Mouse (Mus musculus) limb, embryonic 10.5 days (tissue): ENCODE data around the gene Lnx2. TPM values are rescaled to one million over a fixed set of nuclear protein-coding genes. Genes with fewer than 3 reads are reported as not detected.

Experiments
- DNase-seq: peaks from one replicate; pipeline ENCODE4 v3.0.0-alpha.2; 2017; ENCODE audit warnings: low spot score
- H3K27ac ChIP-seq: fragments of 300-500 bp; sonication (generic); 2 replicates; pipeline ENCODE4 v1.5.1; 2016; ENCODE audit warnings: mild to moderate bottlenecking
- H3K27me3 ChIP-seq: fragments of 300-500 bp; sonication (generic); 2 replicates; pipeline ENCODE4 v1.6.1; 2016; ENCODE audit warnings: low read depth, mild to moderate bottlenecking; ENCODE audit not compliant: poor library complexity, severe bottlenecking
- H3K36me3 ChIP-seq: fragments of 300-500 bp; sonication (generic); 2 replicates; pipeline ENCODE4 v1.6.1; 2016; ENCODE audit warnings: mild to moderate bottlenecking, moderate library complexity
- H3K4me1 ChIP-seq: fragments of 300-500 bp; sonication (generic); 2 replicates; pipeline ENCODE4 v1.6.1; 2016
- H3K4me3 ChIP-seq: fragments of 300-500 bp; sonication (generic); 2 replicates; pipeline ENCODE4 v1.5.1; 2016; ENCODE audit warnings: mild to moderate bottlenecking, moderate library complexity
- H3K9me3 ChIP-seq: fragments of 300-500 bp; sonication (generic); replicated peaks from 2 replicates; pipeline ENCODE4 v1.6.1; 2016; ENCODE audit warnings: mild to moderate bottlenecking
- WGBS: fragments of 180-500 bp; shearing (Covaris S2); methylation state at CpG from one replicate; pipeline ENCODE4 v1.1.7; 2016; 5-methylcytosine and 5-hydroxymethylcytosine counted together
- polyA plus RNA-seq: library from polyadenylated mRNA; unstranded; fragments of >200 nt; fragmentation: Nextera tagmentation; extraction: Ambion mirVana; gene quantifications from 2 replicates; pipeline ENCODE4 v1.2.1, GENCODE M21; 2016

Gene Lnx2
- polyA plus RNA-seq, 1 experiment from 2014 or later = 12.0 TPM

GRCm38 (mm10) chr5:147096586-147096985, 20.2 kb upstream of the Lnx2 start:
- H3K9me3 ChIP-seq = no peaks in the 10 kb centered on the region
- whole genome bisulfite sequencing = 96% methylated on average over 4 of the region's 4 CpGs
- H3K36me3 ChIP-seq = peaks cover 61% of the 10 kb centered on the region

GRCm38 (mm10) chr5:147094296-147094695, 17.9 kb upstream of the Lnx2 start:
- no peaks in the 10 kb centered on the region for H3K27me3 ChIP-seq
- 89% methylated on average over 6 of the region's 6 CpGs for WGBS
- no peaks in the 10 kb centered on the region for H3K9me3 ChIP-seq
- peaks cover 47% of the 10 kb centered on the region for H3K36me3 ChIP-seq
- H3K4me3 ChIP-seq = no peak overlapping the region
- no peak overlapping the region for H3K27ac ChIP-seq
- DNase-seq = no peak
- H3K4me1 ChIP-seq = no peaks in the 10 kb centered on the region; the same call in 1 of the 2 replicates

More at GRCm38 (mm10) chr5:147096586-147096985, 20.2 kb upstream of the Lnx2 start:
- Histone ChIP-seq H3K4me1 (no peaks in the 10 kb centered on the region), H3K27ac (no peak overlapping the region), H3K27me3 (no peaks in the 10 kb centered on the region), H3K4me3 (no peak overlapping the region)
- DNase-seq = no peak

- Histone ChIP-seq H3K27me3 (no peaks in the 10 kb centered on the region), H3K9me3 (no peaks in the 10 kb centered on the region), H3K27ac (no peak overlapping the region), H3K4me3 (no peak overlapping the region), H3K4me1 (peaks cover 3% of the 10 kb centered on the region; the same call in 1 of the 2 replicates), H3K36me3 (peaks cover 53% of the 10 kb centered on the region)
- 94% methylated on average over 7 of the region's 7 CpGs for WGBS
- no peak for DNase-seq
These were observed 16.1 kb upstream of the Lnx2 start for GRCm38 (mm10) chr5:147092448-147092847.

GRCm38 (mm10) chr5:147090256-147090963, 14.0 kb upstream of the Lnx2 start:
- Histone ChIP-seq H3K9me3 (no peaks in the 10 kb centered on the region), H3K4me1 (peaks cover 3% of the 10 kb centered on the region; the same call in 1 of the 2 replicates), H3K36me3 (peaks cover 47% of the 10 kb centered on the region), H3K27ac (no peak overlapping the region), H3K4me3 (no peak overlapping the region), H3K27me3 (no peaks in the 10 kb centered on the region)
- 77% methylated on average over 11 of the region's 11 CpGs for WGBS
- DNase-seq = no peak

GRCm38 (mm10) chr5:147089836-147090235, 13.4 kb upstream of the Lnx2 start:
- Histone ChIP-seq H3K27ac (no peak overlapping the region), H3K27me3 (no peaks in the 10 kb centered on the region), H3K4me3 (no peak overlapping the region), H3K36me3 (peaks cover 46% of the 10 kb centered on the region), H3K9me3 (no peaks in the 10 kb centered on the region), H3K4me1 (peaks cover 3% of the 10 kb centered on the region; the same call in 1 of the 2 replicates)
- no peak for DNase-seq
- 75% methylated on average over 3 of the region's 3 CpGs for WGBS

GRCm38 (mm10) chr5:147086816-147087215, 10.4 kb upstream of the Lnx2 start:
- 92% methylated on average over 4 of the region's 4 CpGs for WGBS
- H3K36me3 ChIP-seq = peaks cover 47% of the 10 kb centered on the region

DNA sequence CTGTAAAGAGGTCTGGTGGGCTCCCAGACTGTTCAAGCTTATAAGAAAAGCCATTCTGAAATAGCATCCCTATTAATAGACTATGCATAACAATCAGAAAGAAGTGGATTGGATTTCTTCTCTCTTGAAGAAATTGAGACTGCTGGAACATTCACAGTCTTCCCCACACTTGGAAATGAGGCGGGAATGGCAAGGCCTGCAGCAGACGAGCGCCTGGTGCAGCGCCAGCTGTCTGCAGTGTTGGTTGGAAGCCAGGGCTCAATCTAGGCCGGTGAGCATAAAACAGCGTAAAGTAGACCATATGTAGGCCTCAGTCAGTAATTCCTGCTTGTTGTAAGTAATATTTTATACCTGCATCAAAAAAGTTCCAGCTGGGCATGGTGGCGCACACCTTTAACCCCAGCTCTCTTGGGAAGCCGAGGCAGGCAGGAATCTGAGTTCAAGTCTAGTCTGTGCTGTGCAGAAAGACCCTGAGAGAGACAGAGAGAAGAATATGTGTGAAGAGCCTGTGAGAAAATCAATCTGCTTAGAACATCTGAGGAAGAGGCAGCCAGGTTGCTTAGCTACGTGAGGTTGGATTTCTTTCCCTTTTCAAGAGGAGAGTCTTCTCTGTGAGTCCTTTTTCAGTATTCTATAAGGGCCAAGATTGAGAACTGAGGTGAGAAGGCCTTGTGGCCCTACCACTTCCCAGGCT, 9.0 kb upstream of the Lnx2 start:
- 94% methylated on average over 9 of the region's 9 CpGs for WGBS
- H3K36me3 ChIP-seq = peaks cover 61% of the 10 kb centered on the region
- no peak overlapping the region for H3K4me3 ChIP-seq
- no peaks in the 10 kb centered on the region for H3K27me3 ChIP-seq
- H3K27ac ChIP-seq = no peak overlapping the region
- no peak for DNase-seq
- H3K9me3 ChIP-seq = no peaks in the 10 kb centered on the region
- H3K4me1 ChIP-seq = peaks cover 3% of the 10 kb centered on the region; the same call in 1 of the 2 replicates

More at GRCm38 (mm10) chr5:147086816-147087215, 10.4 kb upstream of the Lnx2 start:
- H3K27ac ChIP-seq = no peak overlapping the region
- peaks cover 3% of the 10 kb centered on the region; the same call in 1 of the 2 replicates for H3K4me1 ChIP-seq
- no peak overlapping the region for H3K4me3 ChIP-seq
- DNase-seq = no peak
- no peaks in the 10 kb centered on the region for H3K9me3 ChIP-seq
- H3K27me3 ChIP-seq = no peaks in the 10 kb centered on the region

GRCm38 (mm10) chr5:147078110-147078900, 1.9 kb upstream of the Lnx2 start:
- no peaks in the 10 kb centered on the region for H3K9me3 ChIP-seq
- DNase-seq = no peak
- H3K27me3 ChIP-seq = no peaks in the 10 kb centered on the region
- peaks cover 31% of the 10 kb centered on the region for H3K4me1 ChIP-seq
- peaks cover 34% of the 10 kb centered on the region for H3K36me3 ChIP-seq
- H3K27ac ChIP-seq = peak overlapping the region; percentile 87
- 73% methylated on average over 11 of the region's 11 CpGs for WGBS
- peak overlapping the region; percentile 73 for H3K4me3 ChIP-seq

DNA sequence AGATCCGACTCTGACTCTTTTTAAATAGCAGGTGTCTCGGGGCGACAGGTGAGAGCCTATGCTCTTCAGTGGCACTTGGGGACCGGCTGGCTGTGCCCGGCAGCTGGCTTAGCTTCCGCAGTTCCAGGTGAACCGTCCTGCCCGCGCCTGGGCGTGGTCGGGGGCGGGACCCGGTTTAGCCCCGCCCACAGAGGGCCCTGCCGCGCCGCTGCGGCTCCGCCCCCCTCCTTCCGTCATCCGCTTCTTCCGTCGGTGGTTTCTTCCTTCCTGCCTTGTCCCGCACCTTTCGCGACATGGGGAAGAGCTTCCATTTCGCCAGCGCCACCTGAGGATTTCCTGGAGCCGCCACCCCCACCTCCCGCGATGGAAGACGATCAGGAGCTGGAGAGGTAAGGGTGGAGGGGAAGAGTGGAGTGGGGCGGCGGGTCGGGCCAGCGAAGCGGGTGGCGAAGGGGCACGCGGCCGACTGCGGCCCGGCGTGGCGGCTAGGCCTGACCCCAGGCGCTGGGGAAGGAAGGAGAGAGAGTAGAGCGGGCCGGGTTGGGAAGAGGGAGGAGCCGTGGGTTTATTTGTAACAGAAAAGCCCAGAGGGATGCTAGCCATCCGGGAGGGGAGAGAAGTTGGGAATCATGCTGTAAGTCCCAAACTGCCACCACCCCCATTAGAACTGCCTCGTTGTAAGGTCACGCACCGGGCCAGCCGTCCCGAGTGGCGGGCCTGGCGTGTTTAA, 1.1 kb upstream of the Lnx2 start:
- peak; percentile 93 for DNase-seq
- H3K36me3 ChIP-seq = peaks cover 33% of the 10 kb centered on the region
- peaks cover 31% of the 10 kb centered on the region for H3K4me1 ChIP-seq
- H3K27me3 ChIP-seq = no peaks in the 10 kb centered on the region
- H3K4me3 ChIP-seq = peak overlapping the region; percentile 73
- H3K27ac ChIP-seq = peak overlapping the region; percentile 87
- WGBS = under 1% methylated on average over 57 of the region's 57 CpGs
- no peaks in the 10 kb centered on the region for H3K9me3 ChIP-seq

GRCm38 (mm10) chr5:147076799-147077165, 396 bp upstream of the Lnx2 start, which contains the start of gene Polr1d:
Gene Polr1d, plus strand, starts transcription at chr5:147077050.
- H3K36me3 ChIP-seq = peaks cover 31% of the 10 kb centered on the region
- under 1% methylated on average over 17 of the region's 17 CpGs for WGBS
- no peak for DNase-seq

DNA sequence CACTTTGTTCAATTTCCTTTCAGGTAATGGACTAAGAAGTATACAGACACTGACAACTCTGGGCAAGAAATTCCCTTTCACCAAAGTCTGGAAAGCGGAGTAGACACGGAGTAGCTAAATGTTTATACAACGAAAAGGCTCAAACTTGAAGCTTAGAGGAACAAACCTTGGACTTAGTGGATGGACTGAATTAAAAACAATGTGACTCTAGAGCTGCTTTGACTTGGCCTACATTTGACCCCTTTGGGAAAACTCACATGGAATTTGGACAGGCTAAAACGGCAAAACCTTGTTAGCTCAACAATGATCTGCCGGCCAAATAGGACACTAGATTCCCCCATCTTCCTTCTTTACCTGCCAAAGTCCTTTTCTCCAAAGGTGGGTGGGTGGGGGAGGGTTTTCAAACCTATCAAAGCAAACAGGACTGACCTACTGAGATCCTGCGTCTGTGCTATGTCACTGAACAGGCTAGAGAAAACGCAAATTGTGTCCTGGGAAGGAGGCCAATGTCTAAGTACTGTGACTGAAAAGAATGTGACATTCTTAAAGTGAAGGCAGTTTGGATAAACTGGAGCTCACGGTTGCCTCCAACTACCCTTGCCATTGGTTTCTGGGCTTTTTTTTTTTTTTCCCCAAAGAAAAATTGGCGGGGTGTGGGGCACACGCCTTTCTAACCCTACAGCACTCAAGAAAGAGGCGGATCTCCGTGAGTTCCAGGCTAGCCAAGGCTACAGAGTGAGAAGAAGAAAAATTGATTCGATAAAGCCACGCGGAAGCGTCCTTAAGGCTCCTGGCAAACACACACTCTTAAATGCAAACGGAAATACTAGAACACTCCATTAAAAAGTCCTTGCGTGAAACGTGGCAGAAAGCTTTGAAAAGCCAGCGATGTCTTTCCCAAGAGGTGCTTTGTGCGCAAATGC, 1.0 kb downstream of the Lnx2 start:
- no peak for DNase-seq
- peak overlapping the region; percentile 73 for H3K4me3 ChIP-seq
- H3K27ac ChIP-seq = peak overlapping the region; percentile 87
- H3K4me1 ChIP-seq = peaks cover 31% of the 10 kb centered on the region
- WGBS = 17% methylated on average over 21 of the region's 21 CpGs
- H3K36me3 ChIP-seq = peaks cover 18% of the 10 kb centered on the region
- no peaks in the 10 kb centered on the region for H3K27me3 ChIP-seq
- no peaks in the 10 kb centered on the region for H3K9me3 ChIP-seq

More at GRCm38 (mm10) chr5:147076799-147077165, 396 bp upstream of the Lnx2 start, which contains the start of gene Polr1d:
- no peaks in the 10 kb centered on the region for H3K27me3 ChIP-seq
- peak within 1 kb of the TSS; percentile 87 for H3K27ac ChIP-seq
- H3K4me3 ChIP-seq = peak within 1 kb of the TSS; percentile 73
- no peaks in the 10 kb centered on the region for H3K9me3 ChIP-seq
- H3K4me1 ChIP-seq = peaks cover 31% of the 10 kb centered on the region
